Mouse (Mus musculus): ENCODE results near the gene Olfr951. TPM values are rescaled to one million over a fixed set of nuclear protein-coding genes. Genes with fewer than 3 reads are reported as not detected.

The Olfr951 gene
- total RNA-seq (2023): not detected

DNA sequence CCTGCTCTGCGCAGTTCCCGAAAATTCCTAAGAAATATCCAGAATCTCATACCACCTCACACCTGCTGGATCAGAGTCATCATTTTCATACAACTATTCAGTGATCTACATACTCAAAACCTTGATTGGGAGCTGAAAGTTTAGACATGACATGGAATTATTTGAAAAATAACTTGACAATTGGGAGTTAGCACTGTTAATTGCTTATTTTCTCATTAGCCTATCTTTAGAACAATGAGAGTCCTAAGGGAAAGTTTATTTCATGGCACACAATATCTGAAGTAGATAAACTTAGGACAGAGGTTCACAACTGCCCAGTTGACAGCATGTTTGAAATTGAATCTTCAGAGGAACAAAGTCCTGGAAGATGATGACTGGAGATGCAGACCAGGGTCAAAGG, at the start of gene Olfr951:
TSS of gene Olfr951 (plus strand) at position 301 of the 400 bp plus-strand sequence.

DNA sequence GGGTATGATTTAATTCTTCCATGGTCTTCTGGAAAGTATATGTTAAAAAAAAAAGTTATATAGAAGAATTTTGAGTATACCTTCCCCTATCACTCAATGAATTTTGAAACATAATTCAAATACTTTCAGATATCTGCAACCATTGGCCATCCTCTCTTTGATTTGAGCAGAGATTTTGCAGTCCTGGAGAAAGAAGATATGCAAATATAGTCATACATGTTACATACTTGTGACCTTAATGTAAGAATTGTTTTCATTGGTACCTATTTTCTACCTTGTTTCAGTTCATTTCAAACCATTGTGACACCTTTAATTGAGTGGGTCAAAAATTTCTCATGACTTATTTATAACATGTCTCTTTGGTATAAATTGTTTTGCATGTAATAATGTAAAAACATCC, 39.8 kb downstream of the Olfr951 start, which contains the start of gene Olfr952:
TSS of gene Olfr952 (minus strand) at position 101 of the 400 bp plus-strand sequence.

Other genes with a start within 250 kb of the Olfr951 start
- gene Olfr943, start 221.1 kb upstream of the Olfr951 start, total RNA-seq (2023): not detected
- gene Olfr944, start 185.5 kb upstream of the Olfr951 start, total RNA-seq (2023): not detected
- not detected for gene Olfr1537, start 137.4 kb upstream of the Olfr951 start, total RNA-seq (2023)
- gene Olfr945, start 110.6 kb upstream of the Olfr951 start, total RNA-seq (2023): not detected
- gene Olfr948, start 61.4 kb upstream of the Olfr951 start, total RNA-seq (2023): not detected
- gene Olfr952, start 39.7 kb downstream of the Olfr951 start, total RNA-seq (2023): not detected
- not detected for gene Olfr954, start 69.3 kb downstream of the Olfr951 start, total RNA-seq (2023)
- gene Olfr955, start 84.5 kb downstream of the Olfr951 start, total RNA-seq (2023): not detected
- gene Olfr44, start 106.6 kb downstream of the Olfr951 start, total RNA-seq (2023): not detected
- gene Olfr957, start 128.4 kb downstream of the Olfr951 start, total RNA-seq (2023): not detected
- gene Olfr958, start 166.6 kb downstream of the Olfr951 start, total RNA-seq (2023): not detected
- gene Olfr959, start 188.2 kb downstream of the Olfr951 start, total RNA-seq (2023): not detected
- not detected for gene AW551984, start 217.0 kb downstream of the Olfr951 start, total RNA-seq (2023)
- gene Olfr148, start 223.2 kb downstream of the Olfr951 start, total RNA-seq (2023): not detected
- gene Olfr960, start 234.0 kb downstream of the Olfr951 start, total RNA-seq (2023): not detected

All from neutrophil, adult 59 days (primary cell).